Mouse (Mus musculus) cerebellum, adult 8-10 months (tissue): Measurements from ENCODE around the gene Gja1.

ENCODE experiments used
- DNase-seq: peaks from one replicate; pipeline ENCODE4 v3.0.0; 2022

Gja1 gene

GRCm38 (mm10) chr10:56422518-56422917, 45.4 kb downstream of the Gja1 start:
- no peak for DNase-seq

- DNase-seq = no peak
Measured at GRCm38 (mm10) chr10:56425016-56425798, 48.1 kb downstream of the Gja1 start.

- no peak for DNase-seq
Measured at GRCm38 (mm10) chr10:56426369-56426768, 49.2 kb downstream of the Gja1 start.

GRCm38 (mm10) chr10:56427382-56427781, 50.3 kb downstream of the Gja1 start:
- DNase-seq = no peak

- no peak for DNase-seq
Measured at GRCm38 (mm10) chr10:56427827-56428226, 50.7 kb downstream of the Gja1 start.

GRCm38 (mm10) chr10:56429011-56429410, 51.9 kb downstream of the Gja1 start:
- no peak for DNase-seq

GRCm38 (mm10) chr10:56431600-56432389, 54.7 kb downstream of the Gja1 start:
- DNase-seq = no peak

- DNase-seq = no peak
Measured at GRCm38 (mm10) chr10:56432390-56432709, 55.2 kb downstream of the Gja1 start.

- DNase-seq = no peak
Measured at GRCm38 (mm10) chr10:56437290-56437689, 60.2 kb downstream of the Gja1 start.

GRCm38 (mm10) chr10:56439638-56440037, 62.5 kb downstream of the Gja1 start:
- DNase-seq = no peak

GRCm38 (mm10) chr10:56444457-56444856, 67.3 kb downstream of the Gja1 start:
- DNase-seq = no peak

GRCm38 (mm10) chr10:56449030-56449429, 71.9 kb downstream of the Gja1 start:
- no peak for DNase-seq
